Mouse (Mus musculus) c-Kit-positive CD71-positive TER-119-negative erythroid progenitor cells, embryonic 14.5 days (primary cell): Measurements from ENCODE around the gene Zfp740.

Experiments
- DNase-seq: peaks from one replicate; pipeline ENCODE4 v3.0.0-alpha.2; 2013; ENCODE audit warnings: low read depth

Gene Zfp740

GRCm38 (mm10) chr15:102230408-102231321 is 27.6 kb downstream of the Zfp740 start:
- no peak for DNase-seq

GRCm38 (mm10) chr15:102231748-102232147 is 28.7 kb downstream of the Zfp740 start, which contains the start of gene Itgb7:
Gene Itgb7, minus strand, starts transcription at chr15:102231944.
- peak; percentile 34 for DNase-seq

GRCm38 (mm10) chr15:102232764-102233163 is 29.7 kb downstream of the Zfp740 start:
- DNase-seq, result no peak

GRCm38 (mm10) chr15:102233896-102234295 is 30.8 kb downstream of the Zfp740 start:
- DNase-seq, result no peak

- DNase-seq, result no peak
Measured at GRCm38 (mm10) chr15:102235371-102236027, 32.5 kb downstream of the Zfp740 start.

GRCm38 (mm10) chr15:102238543-102239259 is 35.7 kb downstream of the Zfp740 start:
- DNase-seq, result no peak

GRCm38 (mm10) chr15:102239260-102239590 is 36.2 kb downstream of the Zfp740 start:
- peak; percentile 39 for DNase-seq

GRCm38 (mm10) chr15:102239851-102240250 is 36.8 kb downstream of the Zfp740 start:
- DNase-seq, result no peak

- DNase-seq, result no peak
Measured at GRCm38 (mm10) chr15:102240607-102241006, 37.6 kb downstream of the Zfp740 start.

- DNase-seq, result no peak
Measured at GRCm38 (mm10) chr15:102242404-102243228, 39.6 kb downstream of the Zfp740 start.

GRCm38 (mm10) chr15:102243229-102244190 is 40.5 kb downstream of the Zfp740 start:
- no peak for DNase-seq

- DNase-seq, result no peak
Measured at GRCm38 (mm10) chr15:102244306-102245191, 41.5 kb downstream of the Zfp740 start.

GRCm38 (mm10) chr15:102245461-102245881 is 42.4 kb downstream of the Zfp740 start:
- DNase-seq, result no peak

- DNase-seq, result peak; percentile 28
Measured at GRCm38 (mm10) chr15:102245891-102246741, 43.1 kb downstream of the Zfp740 start.

GRCm38 (mm10) chr15:102246866-102247251 is 43.8 kb downstream of the Zfp740 start:
- DNase-seq, result peak; percentile 14

- DNase-seq, result no peak
Measured at GRCm38 (mm10) chr15:102247252-102248130, 44.4 kb downstream of the Zfp740 start.

- DNase-seq, result no peak
Measured at GRCm38 (mm10) chr15:102248131-102248811, 45.2 kb downstream of the Zfp740 start.
